ENCODE assay signal across 17 mouse cellular contexts in genomic region chr9:42858998-42859690, GRCm38 (mm10).
DNase-seq lines count a peak whose midpoint lies in the region; ATAC-seq lines count a peak whose summit lies in the region.
"Had no signal": no experiment of that assay in that cellular context is flagged by ENCODE, and none has a peak within 500 bp of the region (broad histone marks: within the 10 kb centered on the region; RNA-seq: fewer than 3 reads in every experiment).

No protein-coding gene starts in this region.

- 0 out of 2 replicates have a peak, but pooled peaks have one; percentile 7 for ATAC-seq in megakaryocyte, adult 5-6 weeks (ENCODE audit: poor library complexity, severe bottlenecking)
- no peak for ATAC-seq in erythroid progenitor cell, adult 5-6 weeks (replicated peaks; ENCODE audit: low FRiP score, poor library complexity, severe bottlenecking)
- ATAC-seq: forebrain, embryonic 15.5 days had no signal

- DNase-seq in gastrocnemius, postnatal 25 days: peak; percentile 44
- DNase-seq in gastrocnemius, postnatal 14 days: no peak
- DNase-seq in ovary, adult 18-20 months (ENCODE audit: low spot score): peak; percentile 8
- no peak for DNase-seq in ovary, postnatal 10 days (ENCODE audit: low spot score)
- peak; percentile 35 for DNase-seq in ZHBTc4 (ENCODE audit: low read depth, low spot score)
- no peak for DNase-seq in embryo, embryonic 10 days (ENCODE audit: low spot score)
- DNase-seq: cerebellum, adult 11 months; cerebellum, postnatal 25 days; kidney, adult 11 months; kidney, postnatal 14 days; liver, embryonic 13.5 days; midbrain, embryonic 14.5 days; spleen, adult 18-20 months; thymus, postnatal 14 days had no signal

- intact Hi-C loops in gastrocnemius, postnatal 14 days (cut with DNase I; ENCODE audit: low total_unique reads): no loop called here

Comparison
In these comparisons a context has a peak if more than half of its experiments do, and no peak if none do; other contexts are left out.
1. DNase-seq: peak in gastrocnemius, postnatal 25 days (single experiment), ovary, adult 18-20 months (single experiment) and ZHBTc4 (single experiment); none in gastrocnemius, postnatal 14 days (single experiment), ovary, postnatal 10 days (single experiment) and embryo, embryonic 10 days (single experiment).